Mouse (Mus musculus): ENCODE results near the gene Arrdc4.

Gene Arrdc4

DNA sequence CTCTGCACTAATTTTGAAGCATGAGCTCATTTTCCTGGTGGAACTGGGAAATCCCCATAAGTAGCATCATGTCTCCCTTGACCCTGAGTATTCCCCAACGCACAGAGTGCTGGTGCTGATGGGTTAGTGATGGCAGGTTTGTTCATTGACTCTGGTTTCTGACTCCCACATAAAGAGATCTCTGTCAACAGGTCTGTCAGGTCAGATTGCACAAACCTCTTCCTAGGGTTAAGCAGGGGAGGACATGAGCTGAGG is 39.8 kb downstream of the Arrdc4 start:
- no peak for DNase-seq (ENCODE audit: low spot score)

DNA sequence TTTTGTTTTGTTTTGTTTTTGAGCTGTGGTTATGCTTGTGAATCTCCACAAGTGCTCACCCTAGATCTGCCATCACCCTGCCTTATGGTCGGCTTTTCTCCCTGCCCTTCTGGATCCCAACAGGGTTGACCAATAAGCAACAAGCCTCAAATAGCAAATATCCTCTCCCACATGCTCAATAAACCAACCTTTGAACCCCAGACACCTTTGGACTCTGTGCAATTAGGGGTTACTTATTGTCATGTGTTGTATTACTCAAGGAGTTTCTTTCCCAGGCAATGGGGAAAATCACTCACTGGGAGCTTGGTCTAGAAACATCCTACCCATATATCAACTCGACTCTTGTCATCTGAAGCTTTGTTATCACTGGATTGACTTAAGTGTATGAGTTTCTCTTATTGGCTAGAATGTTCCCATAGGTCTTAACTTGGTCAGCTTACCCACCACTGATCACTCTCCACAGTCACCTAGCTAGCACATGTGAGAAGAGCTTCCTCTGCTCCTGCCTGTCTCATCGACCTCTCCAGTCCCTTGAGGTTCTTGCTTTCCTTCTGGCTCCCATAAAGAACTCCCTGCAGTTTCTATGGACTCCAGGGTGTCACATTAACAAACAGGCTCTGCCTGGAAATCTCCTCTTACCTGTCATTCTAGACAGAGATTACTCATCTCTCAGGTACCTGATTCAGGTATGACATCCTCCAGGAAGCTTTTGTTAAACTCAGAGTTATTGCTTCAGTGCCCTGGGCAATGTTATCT is 40.3 kb downstream of the Arrdc4 start:
- no peak for DNase-seq (ENCODE audit: low spot score)

DNA sequence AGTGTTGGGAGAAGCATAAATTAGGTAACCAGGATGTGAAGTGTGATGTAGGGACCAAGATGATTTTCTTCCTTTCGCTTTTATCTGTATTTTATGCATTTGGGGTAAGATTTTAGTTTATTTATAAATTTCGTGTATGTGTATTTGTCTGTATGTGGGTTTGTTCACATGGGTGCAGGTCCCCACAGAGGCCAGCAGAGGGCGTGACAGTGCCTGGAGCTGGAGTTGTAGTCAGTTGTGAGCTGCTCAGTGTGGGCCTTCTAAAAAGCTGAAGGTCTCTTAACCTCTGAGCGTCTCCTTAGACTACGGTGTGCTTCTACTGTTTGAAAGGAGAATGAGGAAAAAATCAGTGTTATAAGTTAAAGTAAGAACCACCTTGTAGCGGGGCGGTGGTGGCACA is 43.9 kb downstream of the Arrdc4 start:
- DNase-seq (ENCODE audit: low spot score) = no peak

- DNase-seq (ENCODE audit: low spot score) = no peak
These were observed 51.7 kb downstream of the Arrdc4 start for GRCm38 (mm10) chr7:68697313-68697712.

DNA sequence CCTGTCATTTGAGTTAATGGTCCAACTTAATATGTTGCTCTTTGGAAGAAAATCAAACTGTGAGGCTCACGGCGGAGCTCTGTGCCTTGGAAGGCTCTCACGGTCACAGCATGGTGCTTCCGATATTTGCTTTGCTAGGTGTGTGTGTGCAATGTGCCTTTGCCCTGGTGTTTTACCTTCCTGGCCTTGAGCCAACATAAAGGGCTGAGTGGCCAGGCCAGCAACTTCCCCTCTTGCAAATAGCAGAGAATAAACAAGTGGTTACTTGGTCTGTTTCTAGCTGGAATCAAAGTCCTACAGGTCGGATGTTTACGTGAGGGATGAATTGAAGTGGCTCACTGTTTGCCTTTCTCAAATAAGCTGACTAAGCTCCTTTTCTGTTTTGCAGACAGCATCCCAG is 52.1 kb downstream of the Arrdc4 start:
- no peak for DNase-seq (ENCODE audit: low spot score)

DNA sequence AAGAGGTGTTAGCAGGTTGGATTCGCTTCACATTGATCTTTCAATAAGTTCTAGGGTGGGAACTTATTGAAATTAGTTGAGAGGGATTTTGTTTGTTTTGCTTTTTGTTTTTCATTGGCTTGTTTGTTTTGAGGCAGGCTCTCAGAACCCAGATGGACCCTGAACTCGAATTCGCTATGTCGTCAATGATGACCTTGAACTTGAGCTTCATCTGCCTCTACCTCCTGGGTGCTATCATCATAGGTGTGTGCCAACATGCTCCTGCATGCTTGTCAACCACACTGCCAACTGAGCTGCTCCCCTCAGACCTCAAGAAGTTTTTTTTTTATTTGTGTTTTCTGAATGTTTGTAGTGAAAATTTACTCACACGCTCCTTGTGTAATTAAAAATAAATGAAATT is 52.6 kb downstream of the Arrdc4 start:
- no peak for DNase-seq (ENCODE audit: low spot score)

DNA sequence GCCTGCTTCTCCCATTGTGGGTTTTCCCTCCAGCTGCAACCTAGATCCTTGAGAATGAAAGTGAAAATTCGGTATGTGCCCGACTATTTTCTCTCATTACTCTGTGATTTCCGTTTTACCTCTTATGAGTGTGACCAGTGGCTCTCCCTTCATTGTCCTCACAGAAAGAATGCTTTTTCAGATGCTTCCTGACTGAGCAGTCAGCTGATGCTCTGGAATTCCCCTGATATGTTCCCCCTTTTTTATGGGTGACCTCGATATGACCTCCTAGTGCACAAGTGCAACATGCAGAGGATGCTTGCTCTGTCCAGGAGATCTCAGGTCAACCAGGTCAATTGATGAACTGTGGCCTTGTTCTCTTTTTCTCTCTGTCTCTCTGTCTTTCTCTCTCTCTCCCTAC is 56.3 kb downstream of the Arrdc4 start:
- no peak for DNase-seq (ENCODE audit: low spot score)

GRCm38 (mm10) chr7:68691454-68691853 is 57.6 kb downstream of the Arrdc4 start:
- DNase-seq (ENCODE audit: low spot score) = no peak

DNA sequence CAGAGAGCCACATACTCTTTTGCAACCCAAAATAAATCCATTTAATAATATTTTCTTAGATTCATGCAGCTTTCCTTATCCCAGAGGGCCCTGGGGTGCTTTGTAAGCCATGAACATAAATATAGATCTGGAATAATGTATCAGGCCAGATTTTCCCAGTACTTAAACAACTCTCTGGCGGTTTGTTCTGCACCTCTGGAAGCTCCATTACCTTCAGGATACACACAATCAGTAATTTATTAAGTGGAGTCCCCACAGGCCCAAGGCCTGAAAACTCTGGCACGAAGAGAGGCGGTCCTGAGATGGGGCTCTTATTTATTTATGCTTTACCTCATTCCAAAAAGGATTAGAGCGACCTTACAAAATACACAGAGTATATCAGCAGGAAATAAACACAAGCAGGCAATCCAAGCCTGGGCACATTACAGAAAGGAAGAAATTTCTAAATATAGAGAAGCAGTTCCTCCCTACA is 61.9 kb downstream of the Arrdc4 start:
- no peak for DNase-seq (ENCODE audit: low spot score)

Measured in urinary bladder, postnatal 10 days (tissue).